Mouse (Mus musculus): ENCODE results near the gene Parp2. TPM values are rescaled to one million over a fixed set of nuclear protein-coding genes. Genes with fewer than 3 reads are reported as not detected.

Gene Parp2
- polyA plus RNA-seq, 1 experiment from 2014 or later: 69.6 TPM

Other genes with a start within 250 kb of the Parp2 start
- gene Olfr744, start 193.0 kb upstream of the Parp2 start, polyA plus RNA-seq (2014; fragmentation: Nextera tagmentation; extraction: Ambion mirVana): not detected in 2 replicates
- gene Olfr745, start 168.5 kb upstream of the Parp2 start, polyA plus RNA-seq (2014; fragmentation: Nextera tagmentation; extraction: Ambion mirVana): not detected in 2 replicates
- gene Olfr746, start 160.8 kb upstream of the Parp2 start, polyA plus RNA-seq (2014; fragmentation: Nextera tagmentation; extraction: Ambion mirVana): not detected in 2 replicates
- not detected in 2 replicates for gene Olfr747, start 114.6 kb upstream of the Parp2 start, polyA plus RNA-seq (2014; fragmentation: Nextera tagmentation; extraction: Ambion mirVana)
- gene Olfr748, start 100.5 kb upstream of the Parp2 start, polyA plus RNA-seq (2014; fragmentation: Nextera tagmentation; extraction: Ambion mirVana): not detected in 2 replicates
- gene Olfr749, start 62.7 kb upstream of the Parp2 start, polyA plus RNA-seq (2014; fragmentation: Nextera tagmentation; extraction: Ambion mirVana): not detected in 2 replicates
- gene Ttc5, start 22.3 kb upstream of the Parp2 start, polyA plus RNA-seq (2014; fragmentation: Nextera tagmentation; extraction: Ambion mirVana): 67.0 and 80.7 TPM in 2 replicates
- not detected in 2 replicates for gene Ccnb1ip1, start 109 bp upstream of the Parp2 start, polyA plus RNA-seq (2014; fragmentation: Nextera tagmentation; extraction: Ambion mirVana)
- 10.5 and 10.9 TPM in 2 replicates for gene Tep1, start 62.7 kb downstream of the Parp2 start, polyA plus RNA-seq (2014; fragmentation: Nextera tagmentation; extraction: Ambion mirVana)
- gene Klhl33, start 89.7 kb downstream of the Parp2 start, polyA plus RNA-seq (2014; fragmentation: Nextera tagmentation; extraction: Ambion mirVana): 0.11 and 0.16 TPM in 2 replicates
- 140 and 169 TPM in 2 replicates for gene Osgep, start 117.1 kb downstream of the Parp2 start, polyA plus RNA-seq (2014; fragmentation: Nextera tagmentation; extraction: Ambion mirVana)
- gene Apex1, start 117.1 kb downstream of the Parp2 start, polyA plus RNA-seq (2014; fragmentation: Nextera tagmentation; extraction: Ambion mirVana): 291 and 302 TPM in 2 replicates
- 55.8 and 56.9 TPM in 2 replicates for gene Pip4p1, start 123.0 kb downstream of the Parp2 start, polyA plus RNA-seq (2014; fragmentation: Nextera tagmentation; extraction: Ambion mirVana)
- gene Pnp, start 123.2 kb downstream of the Parp2 start, polyA plus RNA-seq (2014; fragmentation: Nextera tagmentation; extraction: Ambion mirVana): 75.2 TPM in 2 replicates
- gene Gm49342, start 136.7 kb downstream of the Parp2 start, polyA plus RNA-seq (2014; fragmentation: Nextera tagmentation; extraction: Ambion mirVana): not detected in 2 replicates
- gene Pnp2, start 148.2 kb downstream of the Parp2 start, polyA plus RNA-seq (2014; fragmentation: Nextera tagmentation; extraction: Ambion mirVana): 0.93 and 1.1 TPM in 2 replicates
- gene Rnase10, start 199.9 kb downstream of the Parp2 start, polyA plus RNA-seq (2014; fragmentation: Nextera tagmentation; extraction: Ambion mirVana): 0.15 and 0.27 TPM in 2 replicates
- not detected in 2 replicates for gene Rnase9, start 234.0 kb downstream of the Parp2 start, polyA plus RNA-seq (2014; fragmentation: Nextera tagmentation; extraction: Ambion mirVana)
- gene Rnase11, start 242.3 kb downstream of the Parp2 start, polyA plus RNA-seq (2014; fragmentation: Nextera tagmentation; extraction: Ambion mirVana): not detected in 2 replicates
- 0.47 and 0.97 TPM in 2 replicates for gene Rnase12, start 249.8 kb downstream of the Parp2 start, polyA plus RNA-seq (2014; fragmentation: Nextera tagmentation; extraction: Ambion mirVana)